Mouse (Mus musculus): ENCODE measurements around the gene Spata13.

Gene Spata13

DNA sequence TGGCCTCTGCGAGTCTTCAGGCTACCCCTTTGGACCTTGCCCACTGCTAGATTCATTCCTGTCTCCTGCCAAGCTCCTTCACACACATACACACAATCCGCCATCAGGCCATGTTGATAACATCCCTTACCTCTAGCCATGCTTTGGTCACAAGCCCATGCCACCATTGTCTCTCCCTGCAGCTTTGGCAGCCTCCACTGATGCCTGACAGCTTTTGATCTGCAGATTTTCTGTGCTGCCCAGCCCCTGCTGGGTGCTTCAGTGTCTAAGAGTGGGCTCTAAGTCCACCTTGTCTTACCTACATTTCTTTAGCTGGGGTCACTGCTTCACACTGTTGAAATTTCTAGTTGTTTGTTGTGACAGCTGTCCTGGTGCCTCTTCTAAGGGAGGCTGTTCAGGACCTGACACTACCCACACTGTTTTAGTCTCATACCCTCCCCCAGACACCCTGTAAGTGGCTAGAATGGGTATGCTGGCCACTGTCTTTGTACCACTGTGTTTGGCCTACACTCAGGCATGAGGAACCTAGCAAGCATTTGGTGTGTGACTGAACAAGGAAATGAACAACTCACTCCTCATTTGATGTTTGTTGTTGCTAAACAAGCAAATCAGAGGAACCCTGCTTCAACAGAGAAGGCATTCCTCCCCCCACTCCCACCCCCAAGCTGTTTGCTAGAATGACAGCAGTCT is 43.0 kb downstream of the Spata13 start:
- DNase-seq (ENCODE audit: low spot score), result no peak

DNA sequence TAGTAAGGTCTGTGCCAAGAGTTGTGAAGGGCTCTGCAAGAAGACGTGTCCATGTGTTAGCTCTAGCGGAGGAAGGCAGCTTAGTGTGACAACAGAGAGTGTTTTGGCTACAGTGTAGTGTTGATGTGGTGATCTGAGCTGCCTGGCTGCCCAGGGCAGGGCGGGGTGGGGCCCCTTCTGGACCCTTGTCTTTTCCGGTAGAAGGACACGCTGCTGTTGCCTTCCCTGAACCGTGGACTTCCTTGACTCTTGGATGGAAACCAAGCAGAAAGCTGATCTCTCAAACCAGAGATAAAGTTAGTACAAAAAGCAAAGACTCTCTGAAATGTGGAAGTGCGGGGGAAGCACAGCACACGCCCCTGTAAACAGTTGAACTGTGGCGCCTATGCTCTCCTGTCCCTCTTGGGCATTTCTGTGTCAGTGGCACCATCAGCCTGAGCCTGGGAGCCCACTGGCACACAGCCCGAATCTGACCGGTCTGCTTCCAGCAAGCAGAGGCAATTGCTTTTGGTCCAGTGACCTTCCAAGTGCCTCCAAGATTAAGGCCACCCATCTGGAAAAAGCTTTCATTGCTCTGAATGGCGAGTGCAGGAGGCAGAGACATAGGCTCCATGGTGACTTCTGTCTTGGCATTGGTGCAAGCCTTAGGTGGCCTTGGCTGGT is 48.7 kb downstream of the Spata13 start:
- DNase-seq (ENCODE audit: low spot score), result no peak

DNA sequence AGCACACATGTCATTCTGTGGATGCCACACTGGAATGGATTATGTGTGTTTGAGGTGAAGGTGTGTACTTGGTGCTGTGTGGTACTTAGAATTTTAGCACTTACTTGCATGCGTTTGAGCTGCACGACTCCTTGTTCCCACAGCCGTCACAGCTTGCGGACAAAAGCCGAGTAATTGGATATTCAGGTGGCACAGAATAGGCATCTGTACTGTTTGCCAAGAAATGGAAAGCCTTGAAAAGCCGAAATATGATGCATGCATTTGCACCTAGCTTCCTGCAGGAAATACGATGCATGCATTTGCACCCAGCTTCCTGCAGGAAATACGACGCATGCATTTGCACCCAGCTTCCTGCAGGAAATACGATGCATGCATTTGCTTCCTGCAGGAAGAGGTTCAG is 50.2 kb downstream of the Spata13 start:
- no peak for DNase-seq (ENCODE audit: low spot score)

DNA sequence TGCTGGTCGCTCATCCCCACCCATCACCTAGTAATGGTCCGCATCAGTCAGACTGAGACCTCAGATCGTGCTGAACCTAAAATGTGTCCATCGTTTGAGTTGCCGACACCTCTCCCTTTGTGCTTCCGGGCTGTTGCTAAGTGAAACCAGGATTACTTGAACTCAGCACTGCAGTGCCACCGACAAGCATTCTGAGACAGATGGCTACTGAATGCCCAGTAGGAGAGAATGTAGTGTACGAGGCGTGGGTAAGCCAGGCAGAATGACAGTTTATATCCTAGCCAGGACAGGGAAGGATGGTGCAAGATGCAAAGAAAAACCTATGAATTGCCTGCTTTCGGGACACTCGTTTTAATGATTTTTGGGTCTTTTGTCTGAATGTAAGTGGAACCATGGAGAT is 52.9 kb downstream of the Spata13 start:
- DNase-seq (ENCODE audit: low spot score), result no peak

DNA sequence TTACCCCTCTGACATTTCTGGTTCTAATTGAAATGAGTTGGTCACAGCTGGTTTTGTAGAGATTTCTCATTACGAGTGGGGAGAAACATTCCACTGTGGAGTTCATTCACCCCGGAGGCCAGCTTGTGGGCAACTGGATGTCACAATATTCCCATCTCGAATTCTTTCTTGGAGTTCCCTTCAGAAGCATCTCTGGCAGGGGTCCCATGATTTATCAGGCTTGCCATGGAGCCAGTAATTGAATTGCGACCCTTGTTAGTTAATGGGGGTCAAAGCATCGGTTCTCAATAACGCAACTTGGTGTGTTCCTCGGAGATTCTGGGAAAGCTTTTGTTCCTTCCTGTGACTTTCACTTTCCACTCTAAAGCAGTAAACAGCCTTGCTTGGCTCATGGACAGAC is 53.4 kb downstream of the Spata13 start:
- no peak for DNase-seq (ENCODE audit: low spot score)

DNA sequence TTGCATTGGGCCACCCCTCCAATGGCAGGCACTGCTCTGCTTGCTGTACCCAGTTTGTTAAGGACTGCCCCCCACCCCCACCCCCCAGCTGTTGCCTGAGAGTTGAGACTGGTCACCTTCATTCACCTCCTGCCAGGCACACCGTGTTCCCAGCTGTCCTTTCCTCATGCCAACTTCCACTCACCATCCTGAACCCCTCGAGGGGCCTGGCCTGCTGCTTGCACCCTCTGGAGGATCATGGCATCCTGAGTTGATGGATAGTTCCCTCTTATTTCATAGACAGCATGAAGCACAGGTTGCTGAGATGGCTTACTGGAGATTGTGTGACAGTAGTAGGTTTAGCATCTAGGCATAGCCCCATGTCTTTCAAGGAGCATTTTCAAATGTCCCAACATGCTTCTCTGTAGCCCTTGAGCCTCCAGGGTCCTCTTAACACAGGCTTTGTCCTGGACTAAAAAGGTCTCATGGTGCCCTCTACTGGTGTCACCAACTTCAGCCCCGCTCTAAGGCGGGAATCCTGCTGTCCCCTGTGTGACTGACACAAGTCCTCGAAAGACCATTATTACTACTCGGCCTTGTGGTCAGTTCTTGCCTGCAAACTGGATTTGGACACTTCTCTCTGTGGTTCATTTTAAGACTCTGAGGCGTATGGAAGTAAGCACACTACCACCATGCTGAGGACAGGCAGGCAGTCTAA is 54.9 kb downstream of the Spata13 start:
- peak; percentile 50 for DNase-seq (ENCODE audit: low spot score)

DNA sequence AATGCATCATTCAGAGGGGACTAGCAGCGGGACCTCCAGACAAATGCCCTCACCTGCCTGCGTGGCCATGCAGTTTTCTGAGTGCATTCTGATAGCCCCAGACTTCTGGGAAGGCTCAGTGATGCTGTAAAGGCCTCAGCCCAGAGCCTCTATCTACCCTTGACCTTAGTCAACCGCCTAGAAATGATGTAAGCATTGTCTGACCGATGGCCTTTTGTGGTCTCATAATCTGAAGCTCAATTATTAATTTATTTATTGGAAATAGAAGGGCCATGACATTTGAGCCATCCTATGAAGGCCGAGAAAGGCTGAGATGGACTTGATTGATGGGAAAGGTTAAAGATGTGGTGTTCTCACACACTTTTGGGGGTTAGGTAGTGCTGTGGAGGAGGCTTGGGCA is 56.0 kb downstream of the Spata13 start:
- DNase-seq (ENCODE audit: low spot score), result no peak

DNA sequence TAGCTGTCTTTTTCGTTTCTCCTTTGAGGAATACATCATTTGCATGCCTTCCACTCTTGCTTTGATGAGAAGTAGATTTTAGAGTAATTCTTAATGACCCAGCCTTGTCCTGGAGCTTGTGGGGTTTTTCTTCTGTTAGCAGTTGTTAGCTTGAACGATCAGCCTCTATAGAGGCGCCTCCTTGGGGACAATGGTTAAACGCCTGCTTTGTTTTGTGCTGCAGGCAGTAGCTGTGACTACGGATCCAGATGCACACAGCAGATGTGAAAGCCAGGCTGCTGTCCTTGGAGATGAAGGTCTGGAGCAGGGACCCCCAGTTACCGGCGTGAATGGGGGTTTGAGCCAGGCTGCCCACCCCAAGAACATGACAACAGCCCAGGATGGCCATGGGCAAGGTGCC is 56.8 kb downstream of the Spata13 start:
- no peak for DNase-seq (ENCODE audit: low spot score)

DNA sequence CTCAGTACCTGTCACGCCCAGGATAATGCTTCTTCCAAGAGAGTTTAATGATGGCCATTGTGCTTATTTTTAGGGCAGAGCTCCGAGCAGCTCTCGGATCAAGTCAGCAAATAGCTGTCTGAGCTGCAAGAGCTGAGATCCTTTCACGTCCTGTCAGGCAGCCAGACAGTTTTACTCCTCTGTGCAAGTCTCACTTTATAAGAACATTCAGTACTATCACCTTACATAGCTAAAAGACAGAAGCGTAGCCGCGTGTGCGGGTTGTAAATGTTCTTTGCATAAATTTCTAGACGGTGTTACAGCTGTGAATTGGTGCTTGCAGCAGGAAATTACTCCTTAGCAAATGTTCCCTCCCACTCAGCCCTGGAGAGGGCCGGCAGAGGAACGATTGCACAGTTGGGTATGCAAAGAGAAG is 59.3 kb downstream of the Spata13 start:
- peak; percentile 73 for DNase-seq (ENCODE audit: low spot score)

DNA sequence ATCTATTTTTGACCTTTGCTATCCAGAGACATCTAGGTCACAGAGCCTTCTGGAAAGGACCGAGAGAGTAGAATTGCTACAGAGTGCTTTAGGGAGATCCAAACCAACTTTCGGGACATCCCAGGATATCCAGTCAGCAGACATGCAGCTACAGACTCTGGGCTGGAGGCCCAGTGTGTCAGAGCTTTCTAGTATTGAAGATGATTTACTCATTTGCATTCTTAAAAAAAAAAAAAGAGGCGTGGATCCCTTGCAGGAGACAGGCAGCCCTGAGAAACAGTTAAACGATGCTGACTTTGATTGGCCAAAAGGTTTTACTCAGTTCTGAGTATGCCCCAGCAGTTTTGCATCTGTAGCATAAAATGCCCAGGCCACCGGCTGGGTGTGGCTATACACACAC is 59.9 kb downstream of the Spata13 start:
- DNase-seq (ENCODE audit: low spot score), result no peak

DNA sequence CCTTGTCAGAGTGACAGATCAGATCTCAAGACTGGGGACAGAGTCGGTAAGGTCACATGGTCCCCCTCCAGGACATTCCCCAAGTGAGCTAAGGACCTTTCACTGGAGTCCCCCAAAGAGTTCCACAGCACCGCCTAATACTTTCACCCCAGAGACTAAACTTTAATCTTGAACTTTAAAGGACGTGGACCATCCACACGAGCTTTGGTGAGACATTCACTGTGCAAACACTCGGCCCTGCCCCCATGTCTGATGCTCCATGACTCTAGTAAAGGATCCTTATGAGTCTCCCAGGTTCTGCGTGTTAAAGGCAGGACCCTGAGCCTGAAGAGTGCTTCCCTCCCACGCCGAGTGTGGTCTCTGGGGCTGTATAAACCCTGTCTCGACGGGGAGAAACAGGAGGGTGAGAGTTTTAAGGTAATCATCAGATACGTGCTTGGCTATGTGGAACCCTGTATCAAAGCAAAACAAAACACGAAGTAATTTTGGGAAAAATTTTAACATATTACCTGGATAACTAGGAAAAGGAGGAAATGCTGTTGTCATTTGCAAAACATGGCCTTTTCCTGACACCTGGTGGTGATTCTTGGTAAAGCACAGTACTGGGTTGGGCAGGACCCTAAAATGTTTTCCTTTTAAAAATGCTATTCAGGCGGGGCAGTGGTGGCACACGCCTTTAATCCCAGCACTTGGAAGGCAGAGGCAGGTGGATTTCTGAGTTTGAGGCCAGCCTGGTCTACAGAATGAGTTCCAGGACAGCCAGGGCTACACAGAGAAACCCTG is 60.6 kb downstream of the Spata13 start:
- no peak for DNase-seq (ENCODE audit: low spot score)

DNA sequence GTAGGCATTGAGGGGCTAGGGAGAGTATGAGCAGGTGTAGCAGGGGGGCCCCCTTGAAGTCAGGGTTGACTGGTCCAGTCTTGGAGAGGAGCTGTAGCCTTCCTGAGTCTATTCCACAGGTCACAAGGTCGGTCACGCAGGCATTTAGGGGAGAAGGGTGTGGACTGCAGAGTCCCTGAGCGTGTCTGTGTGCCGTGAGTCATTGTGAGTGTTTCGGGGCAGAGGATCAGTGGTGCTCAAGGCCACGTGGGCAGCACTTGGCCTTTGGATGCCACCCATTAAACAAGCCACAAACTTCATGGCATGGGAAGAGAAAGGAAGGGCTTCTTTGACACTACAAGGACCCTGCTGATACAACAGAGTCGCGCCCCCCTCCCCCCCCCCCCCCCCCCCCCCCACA is 63.5 kb downstream of the Spata13 start:
- no peak for DNase-seq (ENCODE audit: low spot score)

DNA sequence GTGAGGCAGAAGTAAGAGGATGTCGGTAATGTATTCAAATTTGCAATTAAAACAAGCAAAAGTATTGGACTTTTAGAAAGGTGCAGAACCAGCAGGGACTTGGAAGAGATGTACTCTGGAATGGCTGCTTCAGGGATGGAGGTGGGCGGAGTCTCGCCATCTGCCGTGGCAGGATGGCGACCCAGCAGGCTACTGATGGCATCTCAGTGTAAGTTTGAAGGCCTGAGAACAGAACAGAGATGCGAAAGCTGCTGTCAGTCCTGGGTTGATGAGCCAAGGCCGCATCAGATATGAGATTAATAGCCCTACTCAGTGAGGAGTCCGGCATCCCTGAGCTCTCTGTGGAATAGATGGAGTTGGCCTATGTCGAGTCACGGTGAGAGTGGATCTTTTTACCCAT is 65.2 kb downstream of the Spata13 start:
- DNase-seq (ENCODE audit: low spot score), result no peak

DNA sequence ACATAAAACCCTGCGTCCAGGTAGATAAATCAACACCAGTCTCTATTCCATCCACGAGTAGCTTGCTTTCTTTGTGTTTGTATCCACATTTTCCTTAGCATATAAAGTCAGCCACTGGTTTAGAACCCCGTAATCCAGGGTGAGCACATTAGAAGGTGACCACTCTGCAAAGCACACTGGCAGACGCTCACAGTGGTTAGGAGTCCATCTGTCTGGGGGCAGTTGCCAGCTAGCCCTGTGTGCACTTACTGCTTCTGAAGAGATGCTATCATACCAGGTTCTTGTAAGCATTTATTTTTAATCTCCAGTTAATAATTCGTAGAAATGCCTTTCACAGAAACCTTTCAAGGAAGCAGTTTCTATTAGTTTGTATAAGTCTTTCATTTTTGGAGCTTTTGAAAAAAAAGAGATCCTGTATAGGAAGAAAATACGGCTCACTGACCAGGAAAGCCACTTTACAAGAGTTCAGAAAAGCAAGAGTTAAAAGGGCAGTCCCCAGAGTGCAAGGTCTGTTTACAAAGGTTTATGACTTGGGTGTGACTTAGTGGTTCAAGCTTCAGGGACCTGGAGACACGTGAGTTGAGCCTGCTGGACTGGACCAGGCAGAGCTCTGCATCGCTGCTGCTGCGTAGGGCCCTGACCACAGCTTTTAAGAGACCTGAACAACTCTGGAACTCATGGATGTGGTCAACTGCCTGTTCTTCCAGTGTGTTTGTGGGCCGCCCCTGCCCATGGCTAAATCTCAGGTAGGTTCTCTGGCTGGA is 68.8 kb downstream of the Spata13 start:
- DNase-seq (ENCODE audit: low spot score), result no peak

DNA sequence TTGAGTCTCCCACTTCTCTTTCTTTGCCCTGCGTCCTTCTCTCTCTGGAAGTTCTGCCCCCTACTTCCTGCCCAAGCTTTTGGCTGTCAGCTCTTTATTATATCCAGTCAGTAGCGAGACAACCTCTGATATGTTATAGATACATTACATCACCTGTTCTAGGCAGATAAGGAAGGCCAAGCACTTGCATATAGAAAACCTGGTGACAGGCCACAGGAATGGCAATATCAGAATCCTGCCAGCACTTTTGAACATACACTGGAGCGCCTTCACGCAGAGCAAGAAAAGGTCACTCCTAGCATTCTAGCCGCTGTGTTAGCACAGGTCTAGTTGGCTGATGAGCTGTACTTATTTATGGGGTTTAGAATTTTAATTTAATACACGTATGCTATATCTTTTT is 70.7 kb downstream of the Spata13 start:
- no peak for DNase-seq (ENCODE audit: low spot score)

DNA sequence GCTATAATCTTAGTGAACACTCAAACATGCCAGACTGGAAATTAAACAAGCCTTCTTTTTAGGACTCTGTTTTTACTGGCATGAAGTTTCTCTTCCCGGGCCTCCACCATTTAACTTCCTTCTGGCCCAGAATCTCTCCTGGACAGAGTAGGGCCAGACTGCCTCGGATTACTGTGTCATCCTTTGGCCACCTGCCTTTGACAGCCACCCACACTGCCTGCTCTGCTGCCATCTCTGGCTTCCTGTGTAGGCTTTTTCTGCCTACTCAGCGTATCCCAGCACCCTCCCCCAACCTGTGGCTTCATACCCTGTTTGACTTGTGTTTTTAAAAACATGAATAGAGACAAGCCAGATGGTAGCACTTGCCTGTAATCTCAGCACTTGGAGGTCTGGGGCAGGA is 71.2 kb downstream of the Spata13 start:
- no peak for DNase-seq (ENCODE audit: low spot score)

DNA sequence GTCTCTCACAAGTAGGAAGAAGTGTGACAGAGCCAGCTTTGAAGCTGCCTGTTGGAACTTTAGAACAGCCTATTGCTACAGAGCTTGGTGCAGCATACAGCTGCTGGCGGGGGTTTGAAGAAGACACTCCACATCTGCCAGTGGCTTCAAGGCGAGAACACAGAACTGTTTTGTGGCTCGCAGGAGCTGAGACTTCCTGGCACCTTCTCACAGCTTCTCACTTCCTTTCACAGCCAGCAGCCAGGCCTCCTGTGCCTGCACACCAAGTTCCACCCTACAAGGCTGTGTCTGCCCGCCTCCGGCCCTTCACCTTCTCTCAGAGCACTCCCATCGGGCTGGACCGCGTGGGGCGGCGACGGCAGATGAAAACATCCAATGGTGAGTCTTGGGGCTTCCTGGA is 75.4 kb downstream of the Spata13 start:
- DNase-seq (ENCODE audit: low spot score), result no peak

DNA sequence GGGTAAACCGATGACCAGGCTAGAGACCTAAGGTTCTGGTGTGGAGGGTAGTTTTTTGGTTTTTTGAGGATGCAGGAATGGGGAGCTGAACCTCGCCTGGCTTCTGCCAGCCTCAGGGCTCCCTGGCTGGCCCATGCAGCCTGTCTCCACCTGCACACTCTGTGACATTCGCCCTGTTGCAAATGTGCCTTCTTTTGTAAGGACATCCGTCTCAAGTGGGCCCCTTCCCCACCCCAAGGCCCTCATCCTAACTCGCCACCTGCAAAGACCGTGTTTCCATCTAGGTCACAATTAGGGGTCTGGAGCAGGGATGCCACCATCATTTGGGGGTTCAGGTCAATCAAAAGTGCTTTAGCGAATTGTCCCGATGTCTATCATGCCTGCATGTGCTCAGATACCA is 75.9 kb downstream of the Spata13 start:
- DNase-seq (ENCODE audit: low spot score), result no peak

DNA sequence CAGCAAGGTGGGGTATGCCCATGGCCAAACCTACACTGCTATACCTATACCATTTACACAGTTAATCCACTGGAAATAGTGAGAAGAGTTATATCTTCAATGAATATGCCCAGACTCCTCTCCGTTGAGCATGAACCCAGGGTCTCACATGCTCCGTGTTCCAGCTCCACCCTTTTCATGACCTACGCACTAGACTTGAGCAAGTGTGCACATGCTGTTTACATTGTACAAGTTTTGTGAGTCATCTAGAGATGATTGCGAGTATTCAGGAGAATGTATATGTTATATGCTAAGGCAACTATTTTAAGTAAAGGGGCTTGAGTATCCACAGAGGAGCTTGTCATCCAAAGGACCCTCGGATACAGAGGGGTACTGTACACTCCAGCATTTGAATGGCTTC is 77.4 kb downstream of the Spata13 start:
- DNase-seq (ENCODE audit: low spot score), result no peak

DNA sequence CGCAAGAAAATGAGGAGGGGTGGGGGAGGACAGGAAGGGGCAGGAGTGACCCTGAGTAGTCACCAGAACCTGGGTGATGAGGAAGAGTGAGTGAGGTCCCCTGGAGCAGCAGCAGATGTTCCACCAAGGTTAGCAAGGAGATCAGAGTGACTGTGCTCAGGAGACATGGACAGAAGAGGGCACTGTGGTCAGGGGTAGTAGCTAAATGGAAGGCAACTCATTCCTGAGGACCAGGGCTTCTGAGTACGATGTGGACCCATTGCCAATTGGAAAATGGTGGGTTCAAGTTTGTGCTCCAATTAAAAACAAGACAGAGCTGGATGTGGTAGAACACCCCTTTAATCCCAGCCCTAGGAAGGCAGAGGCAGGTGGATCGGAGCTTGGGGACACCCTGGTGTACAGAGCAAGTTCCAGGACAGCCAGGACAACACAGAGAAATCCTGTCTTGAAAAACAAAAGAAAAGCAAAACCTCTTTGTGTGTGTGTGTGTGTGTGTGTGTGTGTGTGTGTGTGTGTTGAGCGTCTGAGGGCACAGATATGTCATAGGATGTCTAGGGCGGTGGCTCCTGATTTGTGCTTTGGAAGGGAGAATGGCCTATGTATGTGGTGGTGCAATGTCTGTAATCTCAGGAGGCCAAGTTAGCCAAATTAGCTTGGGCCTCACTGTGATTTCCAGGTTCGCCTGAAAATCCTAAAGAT is 77.9 kb downstream of the Spata13 start:
- no peak for DNase-seq (ENCODE audit: low spot score)

DNA sequence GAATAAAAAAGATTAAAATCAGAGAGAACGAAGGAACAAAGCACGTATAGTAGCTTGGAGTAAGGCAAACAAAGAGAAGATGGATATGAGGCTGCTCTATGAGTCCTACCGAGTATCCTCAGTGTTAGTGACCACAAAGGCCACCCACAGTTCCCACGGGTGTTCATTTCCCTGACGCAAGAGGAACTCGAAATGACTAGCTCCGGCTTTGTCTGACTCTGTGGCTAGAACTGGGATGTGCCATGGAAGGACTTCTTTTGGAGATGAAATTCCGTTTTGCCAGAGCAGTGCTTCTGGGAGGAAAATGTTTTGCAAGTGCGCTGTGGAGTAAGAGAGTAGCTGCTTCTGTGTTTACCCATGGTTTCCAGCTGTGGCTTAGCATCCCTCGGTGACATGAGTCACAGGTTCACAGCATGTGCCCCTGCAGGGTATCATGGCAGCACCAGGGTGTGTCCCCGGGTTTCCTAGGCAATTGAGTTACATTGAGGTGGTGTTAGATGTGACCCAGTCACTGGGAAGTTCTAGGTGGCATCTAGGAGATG is 78.6 kb downstream of the Spata13 start:
- no peak for DNase-seq (ENCODE audit: low spot score)

Measured in left cerebral cortex, adult 11 months (tissue).